Mouse (Mus musculus) thymus, postnatal 25 days (tissue): Measurements from ENCODE around the gene Ces5a.
"Not testable (repeated sequence)": the region's sequence is repeated elsewhere in the genome, so short reads cannot be mapped to it uniquely, and the experiment has no call there.

Experiments used
- DNase-seq: peaks from one replicate; pipeline ENCODE4 v3.0.0; 2022

The Ces5a gene

GRCm38 (mm10) chr8:93535730-93536129, at the start of gene Ces5a:
Ces5a (minus strand) TSS chr8:93535830.
- DNase-seq, result no peak

DNA sequence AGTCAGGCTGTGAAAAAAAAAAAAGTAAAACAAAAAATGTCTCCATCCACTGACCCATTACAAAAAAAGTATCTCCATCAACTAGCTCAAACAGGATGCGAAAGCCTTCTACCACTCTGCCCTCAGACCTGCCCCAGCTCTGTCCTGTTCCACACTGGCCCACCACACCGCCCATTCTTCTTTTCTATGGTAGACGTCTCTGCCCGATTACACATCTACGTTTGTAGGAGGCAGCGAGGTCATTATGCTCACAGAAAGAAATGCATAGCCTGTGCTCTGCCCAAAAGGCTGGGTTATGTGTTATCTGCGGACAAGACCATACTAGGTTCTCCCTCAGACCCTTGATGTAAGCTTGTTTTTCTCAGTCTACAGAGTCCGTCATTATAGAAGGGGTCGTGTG, 37.2 kb upstream of the Ces5a start:
- no peak for DNase-seq

- no peak for DNase-seq
Observed at GRCm38 (mm10) chr8:93572095-93572501, 36.5 kb upstream of the Ces5a start.

- DNase-seq, result no peak
Observed at GRCm38 (mm10) chr8:93571369-93571985, 35.8 kb upstream of the Ces5a start.

DNA sequence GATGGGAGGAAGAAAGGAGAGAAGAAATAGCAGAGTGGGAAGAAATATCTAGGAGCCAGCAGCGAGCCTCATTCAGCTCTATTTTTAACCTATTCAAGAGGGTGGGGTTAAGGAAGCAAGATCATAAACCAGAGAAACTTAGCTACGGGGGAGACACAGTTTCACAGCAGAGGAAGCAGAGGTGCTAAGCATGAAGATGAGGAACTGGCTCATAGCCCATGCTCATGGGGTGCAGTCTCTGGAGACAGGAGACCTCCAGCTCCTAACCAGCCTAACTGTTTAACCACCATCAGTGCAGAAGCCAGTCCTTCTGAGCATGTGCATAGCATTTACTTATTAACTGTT, 34.5 kb upstream of the Ces5a start:
- no peak for DNase-seq

GRCm38 (mm10) chr8:93569311-93570185, 33.9 kb upstream of the Ces5a start:
- no peak for DNase-seq

DNA sequence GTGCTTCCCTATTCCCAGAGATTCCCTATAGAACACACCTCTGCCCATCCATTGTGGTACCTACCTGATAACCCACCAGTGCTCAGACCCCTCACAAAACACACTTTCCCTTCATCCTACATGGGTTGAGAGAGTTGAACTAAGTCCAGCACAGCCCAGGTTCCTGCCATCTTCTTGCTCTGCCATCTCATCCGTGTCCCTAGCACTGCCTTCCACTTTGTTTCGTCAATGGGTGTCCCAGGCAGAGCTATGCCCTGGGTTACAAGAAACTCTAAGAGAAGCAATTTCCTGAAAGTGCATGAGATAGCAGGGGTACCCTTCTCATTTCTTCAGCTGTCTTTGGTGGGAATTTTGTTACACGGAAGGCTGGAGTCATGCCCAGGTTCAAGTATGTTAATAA, 33.0 kb upstream of the Ces5a start:
- no peak for DNase-seq

GRCm38 (mm10) chr8:93567086-93567485, 31.5 kb upstream of the Ces5a start:
- no peak for DNase-seq

GRCm38 (mm10) chr8:93564634-93565033, 29.0 kb upstream of the Ces5a start:
- DNase-seq, result no peak

- no peak for DNase-seq
Observed at GRCm38 (mm10) chr8:93563551-93563950, 27.9 kb upstream of the Ces5a start.

DNA sequence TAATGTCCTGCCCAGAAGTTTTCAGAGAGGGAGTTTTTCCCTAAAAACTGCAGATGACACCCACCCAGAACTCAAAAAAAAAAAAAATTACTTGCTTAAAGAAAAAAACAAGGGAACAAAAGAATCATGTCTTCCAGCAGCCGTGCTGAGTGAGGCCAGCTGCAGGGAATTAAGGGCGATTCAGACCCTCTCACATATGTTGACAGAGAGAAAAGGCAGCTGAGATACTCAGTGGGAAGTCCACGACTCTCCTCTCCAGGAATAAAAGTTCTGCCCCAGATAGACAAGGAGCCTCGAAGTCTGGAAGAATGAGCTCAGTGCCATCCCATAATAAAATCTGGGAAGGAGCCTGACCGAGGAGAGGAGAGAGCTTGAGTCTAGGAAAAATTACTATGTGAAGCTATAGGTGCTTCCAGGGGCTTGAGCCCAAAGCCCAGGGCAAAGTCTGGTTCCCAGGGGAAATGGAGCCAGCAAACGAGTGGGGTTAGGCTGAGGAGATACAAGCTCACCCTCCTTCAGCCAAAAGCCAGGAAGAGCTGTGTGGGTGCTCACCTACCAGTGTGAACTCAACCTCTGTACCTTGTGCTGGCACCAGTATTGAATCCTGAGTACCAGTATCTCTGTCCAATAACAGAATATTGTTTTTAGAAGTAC, 27.1 kb upstream of the Ces5a start:
- no peak for DNase-seq

GRCm38 (mm10) chr8:93561271-93561670, 25.6 kb upstream of the Ces5a start:
- no peak for DNase-seq

DNA sequence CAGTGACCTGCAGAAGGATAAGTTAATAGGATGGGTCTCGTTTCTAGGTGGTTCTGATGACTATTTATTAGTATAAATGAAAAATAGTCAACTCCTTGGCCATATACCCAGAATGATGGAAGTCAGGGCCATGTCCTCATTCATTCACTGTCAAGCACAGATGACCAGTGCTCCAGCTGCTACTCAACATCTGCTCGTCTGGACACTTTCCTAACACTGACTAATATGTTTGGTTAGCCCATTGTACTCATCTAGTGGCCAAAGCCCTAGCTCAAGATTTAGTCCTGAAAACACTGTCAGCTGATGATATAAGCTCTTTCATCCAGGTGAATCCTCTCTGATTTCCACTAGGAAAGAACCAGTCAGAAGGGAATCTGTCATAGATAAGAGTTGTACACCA, 24.1 kb upstream of the Ces5a start:
- DNase-seq, result no peak

DNA sequence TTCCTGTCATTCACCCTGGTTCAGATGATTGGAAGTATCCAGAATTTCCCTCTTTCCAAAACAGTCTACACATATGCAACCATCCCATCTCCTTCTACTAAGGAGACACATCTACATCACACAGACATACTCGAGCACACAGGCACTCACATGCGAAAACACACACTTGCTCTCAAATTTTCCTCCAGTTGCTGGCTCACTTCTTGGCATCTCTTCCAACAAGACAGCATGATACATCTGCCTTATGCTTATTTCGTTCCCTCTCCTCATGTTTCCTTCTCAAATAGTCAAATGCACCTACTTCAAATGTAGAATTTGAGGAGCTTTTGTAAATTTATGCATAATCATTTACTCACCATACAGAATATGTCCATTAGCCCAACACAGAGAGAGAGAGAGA, 33.0 kb downstream of the Ces5a start:
- DNase-seq, result no peak

- DNase-seq, result no peak
Observed at GRCm38 (mm10) chr8:93499437-93499836, 36.2 kb downstream of the Ces5a start.

- no peak for DNase-seq
Observed at GRCm38 (mm10) chr8:93495330-93495729, 40.3 kb downstream of the Ces5a start.

DNA sequence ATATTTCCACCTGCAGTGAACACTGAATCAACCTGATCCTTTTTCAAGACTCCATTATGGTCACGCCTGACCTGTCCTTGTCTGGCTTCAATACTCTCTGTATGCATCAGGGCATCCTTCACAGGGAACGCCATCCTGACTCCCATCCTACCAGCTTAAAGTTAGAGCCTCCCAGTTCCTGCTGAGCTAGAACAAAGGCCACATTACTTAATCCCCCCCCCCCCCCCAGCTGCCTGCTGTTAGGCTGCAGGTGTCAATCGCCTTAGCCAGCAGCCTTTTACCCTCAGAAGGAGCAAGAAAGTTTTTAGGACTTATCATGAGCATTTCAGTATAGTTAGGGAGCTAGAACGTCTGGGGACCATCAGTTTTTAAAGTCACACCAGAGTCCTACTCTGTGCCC, 46.9 kb downstream of the Ces5a start:
- DNase-seq, result no peak

GRCm38 (mm10) chr8:93478211-93478610, 57.4 kb downstream of the Ces5a start:
- no peak for DNase-seq

DNA sequence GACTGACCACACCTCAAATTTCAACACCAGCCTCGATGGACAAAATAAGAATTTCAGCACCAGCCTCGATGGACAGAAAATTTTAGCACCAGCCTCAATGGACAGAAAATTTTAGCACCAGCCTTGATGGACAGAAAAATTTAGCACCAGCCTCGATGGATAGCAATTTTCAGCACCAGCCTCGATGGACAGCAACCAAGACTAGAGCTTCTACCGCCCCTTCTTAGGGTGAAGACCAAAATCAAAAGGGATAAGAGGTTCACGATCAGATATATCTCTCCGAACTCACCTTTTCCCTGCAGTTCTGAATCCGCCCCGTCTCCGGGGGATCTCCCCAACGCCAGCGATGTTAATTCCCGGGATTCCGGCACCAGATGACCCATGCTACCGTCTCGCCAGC, 65.9 kb downstream of the Ces5a start:
- DNase-seq, result not testable (repeated sequence)

GRCm38 (mm10) chr8:93454258-93454877, 81.3 kb downstream of the Ces5a start:
- no peak for DNase-seq
